Mouse (Mus musculus): ENCODE measurements around the gene Gpr34.
A peak's percentile ranks its signal among the peaks of the same experiment; 100 is the strongest.

Gene Gpr34

DNA sequence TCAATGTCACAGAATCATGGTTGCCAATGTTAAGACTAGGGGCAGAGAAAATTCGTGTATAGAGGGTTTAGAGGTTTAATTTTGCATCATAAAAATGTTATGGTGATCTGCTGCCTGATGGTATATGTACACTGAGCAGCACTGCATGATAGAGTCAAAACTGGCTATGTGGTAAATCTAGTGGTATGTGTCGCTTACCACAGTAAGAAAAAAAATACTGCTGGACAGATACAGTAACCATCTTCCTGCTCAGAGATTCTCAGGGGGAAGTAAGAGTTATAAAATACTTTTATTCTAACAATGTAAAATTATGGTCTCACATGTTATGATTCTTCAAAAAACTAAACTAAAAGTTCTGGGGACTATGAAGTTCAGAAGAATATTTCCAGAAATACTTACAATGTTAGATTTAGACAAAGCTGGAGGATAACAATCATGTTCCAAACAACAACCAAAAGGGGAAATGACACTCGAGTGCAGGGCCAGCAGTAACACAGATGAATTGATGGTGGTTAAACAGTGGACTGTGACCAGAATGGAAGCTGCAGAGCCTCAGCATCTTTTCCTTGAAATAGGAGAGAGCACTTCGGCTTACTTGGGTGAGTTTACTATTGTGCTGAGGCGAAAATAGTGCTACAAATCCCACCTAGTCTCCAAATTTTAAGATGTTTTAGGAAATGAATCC lies at the start of gene Gpr34:
TSS of gene Gpr34 (plus strand) at position 491 of the 685 bp plus-strand sequence.
- DNase-seq (ENCODE audit: extremely low spot score), result no peak

DNA sequence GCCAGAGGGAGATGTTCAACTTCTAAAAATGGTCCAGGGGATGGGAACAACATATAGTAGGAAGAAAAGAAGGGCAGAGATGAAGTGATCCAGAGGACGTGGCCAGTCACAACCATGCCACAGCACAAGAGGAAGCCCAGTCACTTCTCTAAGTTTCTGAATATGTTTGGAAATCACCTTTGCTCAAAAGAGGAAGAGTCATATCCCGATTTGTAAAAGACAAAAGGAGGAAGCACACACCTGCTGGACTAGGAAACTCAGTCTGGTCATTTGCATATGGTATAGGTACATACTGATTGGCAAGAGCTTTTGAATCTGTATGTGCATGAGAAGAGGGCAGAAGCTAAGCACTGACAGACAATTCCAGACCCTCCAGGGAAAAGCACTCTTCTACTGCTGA lies 32.5 kb upstream of the Gpr34 start:
- DNase-seq (ENCODE audit: extremely low spot score), result no peak

DNA sequence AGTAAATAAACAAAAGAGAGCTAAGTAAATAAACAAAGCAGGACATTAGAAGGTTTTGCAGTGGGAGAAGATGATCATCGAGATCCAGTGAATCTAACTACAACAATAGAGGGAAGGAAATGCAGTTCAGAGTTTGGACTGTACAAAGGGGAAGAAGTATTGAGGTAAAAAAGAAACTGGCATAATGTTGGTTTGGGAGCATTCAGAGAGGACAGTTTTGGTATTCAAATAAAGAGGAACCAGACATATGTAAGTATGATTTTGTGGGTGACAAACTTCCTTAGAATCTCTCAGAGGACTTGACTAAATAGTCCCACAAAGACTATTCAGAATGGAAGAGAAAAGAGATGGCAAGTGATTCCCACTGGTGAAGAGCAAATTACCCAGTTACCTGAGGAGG lies 31.9 kb upstream of the Gpr34 start:
- DNase-seq (ENCODE audit: extremely low spot score), result no peak

DNA sequence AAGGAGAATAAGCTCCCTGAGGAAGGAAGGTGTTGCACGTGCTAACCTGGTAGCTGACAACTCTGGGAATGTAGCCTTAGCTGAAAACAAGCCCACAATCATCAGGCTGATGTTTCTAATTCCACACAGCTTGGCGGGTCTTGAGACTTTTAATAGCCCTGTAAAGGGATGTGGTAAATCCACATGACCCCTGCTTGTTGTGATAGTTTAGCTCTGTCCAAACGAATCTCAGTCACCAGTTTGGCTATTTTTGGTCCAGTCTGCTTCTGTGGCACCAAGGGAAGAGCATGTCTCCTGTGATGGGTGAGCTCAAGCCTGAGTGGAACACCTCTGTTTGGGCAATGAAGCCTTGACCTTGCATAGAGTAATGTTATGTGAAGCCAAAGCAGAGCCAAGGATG lies 25.1 kb upstream of the Gpr34 start:
- no peak for DNase-seq (ENCODE audit: extremely low spot score)

DNA sequence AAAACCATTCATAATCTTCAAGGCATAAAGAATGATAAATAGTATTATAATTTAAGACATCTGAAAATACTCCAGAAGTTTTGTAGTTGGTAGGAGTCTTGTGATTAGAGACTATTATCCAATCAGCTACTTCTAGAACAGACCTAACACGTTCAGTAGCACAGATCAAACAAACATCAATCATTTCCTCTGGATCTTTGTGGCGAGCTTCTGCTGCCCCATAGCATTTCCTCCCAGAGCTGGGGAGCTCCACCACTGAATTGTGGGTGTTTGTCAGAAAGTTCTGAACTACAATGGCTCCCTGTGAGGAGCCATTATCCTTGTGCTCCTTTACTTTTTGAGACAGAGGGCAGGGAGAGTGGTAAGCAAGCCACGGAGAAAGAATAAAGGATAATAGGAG lies 24.1 kb upstream of the Gpr34 start:
- no peak for DNase-seq (ENCODE audit: extremely low spot score)

DNA sequence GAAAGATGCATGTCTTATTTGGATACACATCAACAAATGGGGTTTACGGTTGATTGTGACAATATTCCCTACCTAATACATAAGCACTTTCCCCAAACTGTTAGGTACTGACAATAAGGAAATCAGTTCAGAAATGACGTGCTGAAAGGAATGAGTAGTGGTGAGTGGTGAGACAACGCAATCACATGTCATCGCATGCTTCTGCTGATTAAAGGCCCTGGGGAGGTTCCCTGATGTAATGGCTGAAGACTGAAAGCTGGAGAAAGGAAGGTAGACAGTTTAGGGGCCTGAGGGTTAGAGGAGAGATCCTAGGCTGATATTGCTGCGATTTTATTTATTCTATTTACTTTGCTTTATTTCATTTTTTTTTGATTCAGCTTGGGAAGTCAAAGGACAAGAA lies 20.8 kb upstream of the Gpr34 start:
- no peak for DNase-seq (ENCODE audit: extremely low spot score)

DNA sequence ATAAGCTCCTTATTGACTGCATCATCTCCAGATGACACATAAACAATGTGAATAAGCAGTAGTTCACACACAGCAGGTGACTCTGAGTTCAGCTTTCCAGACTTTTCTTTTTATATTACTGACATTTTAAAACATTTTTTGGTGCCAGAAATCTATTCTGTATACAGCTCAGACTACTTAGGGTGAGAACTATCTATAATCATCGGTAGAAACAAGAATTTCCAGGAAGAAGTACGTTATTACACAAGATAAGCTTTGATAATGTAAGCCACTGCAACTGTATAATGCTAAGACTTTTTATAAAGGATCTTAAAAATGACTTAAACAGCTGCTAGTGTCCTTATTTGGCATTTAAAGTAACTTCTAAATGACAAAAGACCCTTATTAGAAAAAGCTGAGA lies 19.8 kb upstream of the Gpr34 start:
- DNase-seq (ENCODE audit: extremely low spot score), result no peak

DNA sequence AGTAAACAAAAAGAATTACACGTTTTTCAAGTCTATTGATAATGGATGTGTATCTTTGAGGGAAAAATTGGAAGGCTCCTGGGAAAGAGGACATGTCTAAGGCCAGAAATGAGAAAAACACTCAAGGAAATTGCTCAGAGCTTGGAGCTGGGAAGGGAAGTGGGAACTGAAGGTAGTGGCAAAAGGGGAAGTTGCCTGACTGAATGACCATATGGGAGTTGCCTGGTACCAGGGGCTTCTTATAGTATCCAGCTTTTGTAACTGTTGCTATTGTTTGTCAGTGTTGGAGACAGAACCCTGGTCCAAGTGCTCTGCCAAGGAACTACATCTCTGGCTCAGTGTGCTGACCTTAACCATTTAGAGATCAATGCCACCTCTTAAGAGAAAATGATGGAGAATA lies 15.2 kb upstream of the Gpr34 start:
- no peak for DNase-seq (ENCODE audit: extremely low spot score)

DNA sequence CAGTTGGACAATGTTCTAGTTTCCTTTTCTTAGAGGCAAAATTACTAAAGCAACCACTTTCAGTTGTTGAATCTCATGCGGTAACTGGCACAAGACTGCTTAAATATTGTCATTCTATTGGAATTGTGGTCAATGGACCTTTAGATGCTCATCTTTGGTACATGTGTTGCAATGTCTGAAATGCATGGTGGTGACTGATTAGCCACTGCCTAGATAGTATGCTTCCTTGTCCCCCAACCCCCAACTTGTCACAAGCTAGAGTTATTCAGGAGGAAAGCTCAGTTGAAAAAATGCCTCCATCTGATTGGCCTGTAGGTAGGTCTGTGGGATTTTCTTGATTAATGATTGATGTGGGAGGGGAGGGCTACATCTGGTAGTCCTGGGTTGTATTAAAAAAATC lies 14.6 kb upstream of the Gpr34 start:
- DNase-seq (ENCODE audit: extremely low spot score), result no peak

DNA sequence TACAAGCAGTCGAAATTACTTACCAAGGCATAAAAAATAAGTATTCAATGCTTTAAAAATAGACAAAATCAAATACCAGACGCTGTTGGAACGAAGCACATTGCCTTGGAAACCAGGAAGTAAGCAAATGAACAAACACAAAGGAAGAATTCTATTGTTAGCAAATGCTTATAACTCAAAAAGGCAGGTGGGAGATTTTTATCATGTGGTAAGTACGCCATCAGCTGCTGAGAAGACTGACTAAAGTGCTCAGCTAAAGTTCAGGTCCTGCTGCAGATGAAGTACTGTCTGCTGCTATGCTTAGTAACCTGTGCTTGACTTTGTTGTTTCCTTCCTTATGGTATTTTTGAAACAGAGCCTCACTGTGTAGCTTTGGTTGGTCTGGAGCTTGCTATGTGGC lies 13.4 kb upstream of the Gpr34 start:
- DNase-seq (ENCODE audit: extremely low spot score), result no peak

DNA sequence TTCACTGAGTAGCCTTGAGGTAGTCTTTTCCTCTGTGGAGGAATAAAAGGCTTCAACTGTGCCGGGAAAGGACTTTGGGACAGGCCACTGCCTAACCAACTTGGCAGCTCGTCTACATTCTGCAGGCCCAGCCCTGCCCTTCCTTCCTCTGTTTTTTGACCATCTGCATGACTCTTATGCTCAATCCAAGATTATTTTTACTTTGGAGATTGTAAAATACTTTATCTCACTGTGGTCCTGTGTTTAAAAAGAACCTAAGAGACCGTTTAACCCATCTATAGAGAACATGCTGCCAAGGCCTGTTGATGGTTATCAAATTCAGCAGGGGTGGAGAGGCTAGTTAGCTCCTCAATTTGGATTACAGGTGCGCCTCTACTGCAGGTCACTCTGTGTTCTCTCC lies 10.4 kb upstream of the Gpr34 start:
- DNase-seq (ENCODE audit: extremely low spot score), result no peak

DNA sequence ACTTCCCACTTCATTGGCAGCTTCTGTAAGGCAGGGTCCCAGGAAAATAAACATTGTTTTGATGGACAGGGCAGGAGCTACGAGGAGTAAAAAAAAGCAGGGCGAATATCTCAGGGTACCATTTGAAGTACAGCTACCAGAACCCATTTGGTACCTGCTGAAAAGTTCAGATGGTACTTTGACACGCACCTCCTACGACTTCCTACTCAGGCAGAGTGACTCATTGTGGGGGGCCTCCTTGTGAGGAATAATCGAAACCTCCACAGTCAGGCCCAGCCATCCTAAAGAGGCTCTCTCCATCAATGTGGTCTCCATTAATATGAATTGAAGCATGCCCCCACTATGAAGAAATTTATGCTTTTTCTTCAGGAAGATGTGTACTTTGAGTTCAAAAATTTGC lies 9.2 kb upstream of the Gpr34 start:
- no peak for DNase-seq (ENCODE audit: extremely low spot score)

DNA sequence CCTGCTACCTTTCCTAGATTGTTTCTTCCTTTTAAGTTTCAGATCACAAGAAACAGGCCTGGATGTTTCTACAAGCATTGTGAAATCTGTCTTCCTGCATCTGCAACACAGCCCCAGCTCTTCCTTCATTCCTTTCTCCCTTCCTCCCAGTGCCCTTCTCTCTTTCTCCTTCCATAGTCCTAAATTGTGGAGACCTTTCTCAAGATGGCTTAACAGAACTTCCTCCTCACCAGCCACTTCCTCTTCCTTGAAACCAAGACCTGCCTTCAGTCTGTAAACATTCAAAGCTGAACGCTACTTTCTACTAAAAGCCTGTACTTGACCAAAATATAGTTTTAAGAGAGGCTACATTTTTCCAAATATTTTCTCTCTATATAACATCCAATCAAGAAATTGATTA lies 4.5 kb downstream of the Gpr34 start:
- no peak for DNase-seq (ENCODE audit: extremely low spot score)

DNA sequence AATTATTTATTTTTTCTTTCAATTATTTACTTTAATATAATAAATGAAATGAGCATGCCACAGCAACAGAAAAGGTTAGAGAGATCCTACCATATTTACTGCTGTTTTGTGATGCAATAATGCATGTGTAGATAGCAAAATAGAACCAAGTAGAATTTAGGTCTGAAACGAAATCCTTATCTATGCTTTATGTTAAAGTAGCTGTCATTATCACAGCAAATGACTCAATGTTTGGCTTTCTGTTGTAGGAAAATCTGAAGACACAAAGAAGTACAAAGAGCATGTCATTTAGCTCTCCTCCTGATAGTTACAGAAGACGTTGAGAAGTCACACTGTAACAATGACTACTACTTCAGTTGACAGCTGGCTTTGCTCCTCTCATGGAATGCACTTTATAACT lies 7.0 kb downstream of the Gpr34 start:
- DNase-seq (ENCODE audit: extremely low spot score), result no peak

DNA sequence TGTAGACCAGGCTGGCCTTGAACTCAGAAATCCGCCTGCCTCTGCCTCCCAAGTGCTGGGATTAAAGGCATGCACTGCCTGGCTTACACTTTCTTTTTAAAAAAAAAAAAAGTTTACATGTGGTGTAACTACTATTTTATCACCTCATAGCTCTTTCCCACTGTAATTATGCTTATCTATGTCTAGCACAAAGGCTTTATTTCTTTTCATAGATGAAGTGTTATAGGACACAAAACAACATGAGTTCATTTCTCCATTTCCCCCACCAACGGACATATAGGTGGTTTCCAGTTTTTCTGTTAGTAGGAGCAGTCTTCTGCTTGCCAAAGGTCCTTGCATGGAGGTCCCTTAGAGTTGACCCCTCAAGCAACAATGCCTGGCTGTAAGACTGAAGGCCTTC lies 20.0 kb downstream of the Gpr34 start:
- no peak for DNase-seq (ENCODE audit: extremely low spot score)

DNA sequence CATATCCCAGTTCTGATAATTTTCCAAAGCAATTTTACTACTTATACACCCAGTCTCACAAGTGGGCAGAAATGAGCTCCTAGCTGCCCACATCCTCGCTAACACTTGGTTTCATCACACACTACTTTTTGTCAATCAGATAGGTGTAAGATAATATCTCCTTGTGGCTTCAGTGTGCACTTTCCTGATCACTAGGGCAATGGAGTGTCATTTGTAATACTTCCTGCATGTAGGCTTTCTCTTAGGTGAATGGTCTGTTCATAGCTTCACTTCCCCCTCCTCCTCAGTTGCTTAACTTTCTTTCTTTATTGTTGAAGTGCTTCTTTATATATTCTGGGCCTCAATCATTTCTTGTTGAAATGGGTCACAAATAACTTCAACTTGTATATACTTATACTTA lies 20.4 kb downstream of the Gpr34 start:
- DNase-seq (ENCODE audit: extremely low spot score), result no peak

DNA sequence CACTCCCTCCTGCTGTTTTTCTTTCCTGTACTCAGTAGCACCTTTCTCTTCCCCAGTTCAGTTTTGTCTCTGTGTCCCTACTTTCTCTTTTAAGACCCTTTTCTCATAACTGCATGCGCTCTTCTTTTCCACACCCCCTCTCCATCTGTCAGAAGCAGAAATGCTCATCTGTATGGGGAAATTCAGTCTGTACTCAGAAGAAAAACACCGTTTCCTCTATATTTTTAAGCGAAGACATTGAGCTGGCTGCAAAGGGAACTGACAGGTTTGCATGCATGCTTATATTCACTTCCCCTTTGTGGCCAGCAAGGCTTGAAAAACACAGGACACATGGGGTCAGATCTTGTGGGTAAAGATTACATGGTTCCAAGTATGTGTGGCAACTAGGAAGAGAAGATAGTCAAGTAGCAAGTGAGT lies 23.1 kb downstream of the Gpr34 start:
- no peak for DNase-seq (ENCODE audit: extremely low spot score)

DNA sequence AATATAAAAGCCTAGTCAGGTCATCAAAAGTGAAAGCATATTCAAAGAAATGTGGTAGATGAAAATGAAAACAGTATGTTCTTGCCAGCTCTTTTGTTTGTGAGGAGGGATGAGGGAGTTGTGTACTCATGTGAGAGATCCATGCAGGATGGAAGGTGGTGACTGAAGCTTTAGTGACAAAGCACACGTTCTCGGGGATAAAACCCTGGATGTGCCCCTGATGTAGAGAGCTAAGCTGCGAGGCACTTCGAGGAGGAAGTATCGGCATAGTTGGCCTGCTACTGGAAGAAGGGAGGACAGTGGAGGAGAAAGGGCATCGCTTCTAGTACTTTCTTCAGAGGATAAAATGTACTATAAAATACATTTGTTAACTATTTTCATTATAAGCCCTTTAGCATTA lies 24.0 kb downstream of the Gpr34 start:
- DNase-seq (ENCODE audit: extremely low spot score), result no peak

DNA sequence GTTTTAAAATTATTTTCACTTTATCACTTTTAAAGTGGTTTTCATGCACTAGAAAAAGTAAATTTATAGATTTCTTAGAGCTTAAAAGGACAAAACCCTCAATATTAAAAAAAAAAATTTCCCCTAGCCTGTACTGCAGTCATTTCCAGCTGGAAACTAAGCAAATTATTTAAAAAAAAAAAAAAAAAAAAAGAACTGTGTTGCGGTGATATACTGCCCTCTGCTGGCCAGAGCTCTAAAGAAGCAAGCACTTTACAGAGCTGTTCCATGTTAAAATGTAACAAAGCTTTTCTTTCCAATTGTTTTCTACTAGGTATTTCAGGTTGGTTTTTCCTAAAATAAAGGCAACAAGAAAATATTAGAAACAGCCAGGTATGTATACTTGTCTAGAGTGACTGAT lies 24.8 kb downstream of the Gpr34 start:
- DNase-seq (ENCODE audit: extremely low spot score), result peak; percentile 6

DNA sequence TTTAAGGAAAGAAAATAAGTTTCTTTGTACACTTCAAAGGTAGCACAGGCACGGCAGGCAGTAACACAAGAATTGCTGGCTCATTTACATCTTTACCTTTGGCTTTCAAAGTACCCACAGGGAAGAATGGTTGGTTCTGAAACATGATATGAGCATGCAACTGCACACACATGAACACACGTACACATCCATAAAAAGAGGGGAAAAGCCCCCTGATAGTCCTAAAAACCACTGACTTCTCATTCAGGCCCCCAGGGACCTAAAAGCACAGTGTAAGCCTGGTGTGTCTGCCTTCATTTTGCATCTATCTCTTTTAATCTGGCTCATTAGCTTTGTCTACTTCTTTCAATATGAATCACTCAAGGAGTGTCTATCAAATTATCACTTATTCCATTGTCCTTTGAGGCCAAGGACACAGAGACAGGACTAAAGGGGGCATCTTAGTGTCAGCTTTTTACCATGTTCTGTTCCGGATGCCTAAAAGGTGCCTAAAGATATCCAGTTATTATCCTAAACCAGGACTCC lies 26.8 kb downstream of the Gpr34 start:
- DNase-seq (ENCODE audit: extremely low spot score), result no peak

DNA sequence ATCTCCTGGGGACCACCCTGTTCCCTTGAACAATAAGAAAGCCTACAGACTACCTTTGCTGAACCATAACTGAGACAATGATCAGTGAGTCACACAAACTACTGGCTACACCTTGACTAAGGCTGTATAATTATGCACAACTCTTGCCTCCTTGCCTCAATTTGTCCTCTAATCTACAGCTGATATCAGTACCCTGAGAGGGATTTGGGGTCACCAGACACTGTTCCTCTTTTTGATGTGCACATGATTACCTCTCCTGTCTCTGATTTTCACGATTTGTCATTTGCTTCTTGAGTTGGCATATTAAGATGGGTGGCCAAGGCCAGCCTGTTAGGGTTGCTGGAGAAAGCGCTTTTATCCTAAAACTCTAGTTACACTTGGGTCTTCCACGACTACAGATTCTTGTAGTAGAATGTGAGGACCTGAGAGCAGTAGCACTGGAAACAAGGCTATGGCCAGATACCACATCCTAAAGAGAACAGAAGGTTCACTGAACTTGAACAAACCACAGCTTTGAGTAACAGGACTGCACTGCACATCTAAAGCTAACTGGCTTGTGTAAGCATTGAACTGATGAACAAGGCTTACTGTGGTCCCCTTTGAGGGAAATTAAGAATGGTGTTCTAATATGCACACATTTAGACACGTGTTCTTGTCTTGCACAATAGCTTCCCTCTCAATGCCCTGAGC lies 27.5 kb downstream of the Gpr34 start:
- no peak for DNase-seq (ENCODE audit: extremely low spot score)

DNA sequence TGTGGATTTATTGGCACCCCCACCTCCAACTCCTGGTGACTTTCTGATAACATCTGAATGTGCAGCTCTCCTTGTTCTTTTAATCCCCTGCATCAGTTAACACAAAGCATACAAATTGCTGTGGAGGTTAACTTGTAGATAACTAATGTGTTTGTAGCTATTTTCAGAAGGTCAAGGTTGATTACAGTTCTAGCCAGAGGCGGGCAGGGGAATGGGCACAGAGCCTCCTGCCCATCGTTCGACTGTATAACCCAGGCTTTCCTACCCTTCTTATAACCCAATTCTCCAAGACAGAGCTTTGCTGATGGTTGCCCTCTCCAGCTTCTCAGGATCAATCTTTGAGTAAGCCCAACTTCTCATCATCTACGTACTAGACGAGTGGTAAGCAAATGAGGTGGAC lies 29.2 kb downstream of the Gpr34 start, which contains the start of gene Gpr82:
TSS of gene Gpr82 (plus strand) at position 301 of the 400 bp plus-strand sequence.
- DNase-seq (ENCODE audit: extremely low spot score), result no peak

DNA sequence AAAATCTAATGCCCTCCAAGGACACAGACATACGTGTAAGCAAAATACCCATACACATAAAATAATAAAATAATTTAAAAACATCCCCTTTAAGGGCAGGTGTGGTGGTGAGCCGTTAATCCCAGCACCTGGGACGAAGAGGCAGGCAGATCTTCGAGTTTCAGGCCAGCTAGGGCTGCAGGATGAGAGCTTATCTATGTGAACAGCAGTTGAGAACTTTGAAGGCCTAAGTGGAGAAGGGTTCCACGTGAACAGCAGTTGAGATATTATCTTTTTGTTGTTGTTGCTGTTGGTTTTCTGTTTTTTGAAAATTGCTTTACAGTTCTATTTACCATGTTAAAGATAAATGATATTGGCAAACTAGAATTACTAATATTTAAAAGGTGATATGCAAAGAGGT lies 37.0 kb downstream of the Gpr34 start:
- DNase-seq (ENCODE audit: extremely low spot score), result no peak

DNA sequence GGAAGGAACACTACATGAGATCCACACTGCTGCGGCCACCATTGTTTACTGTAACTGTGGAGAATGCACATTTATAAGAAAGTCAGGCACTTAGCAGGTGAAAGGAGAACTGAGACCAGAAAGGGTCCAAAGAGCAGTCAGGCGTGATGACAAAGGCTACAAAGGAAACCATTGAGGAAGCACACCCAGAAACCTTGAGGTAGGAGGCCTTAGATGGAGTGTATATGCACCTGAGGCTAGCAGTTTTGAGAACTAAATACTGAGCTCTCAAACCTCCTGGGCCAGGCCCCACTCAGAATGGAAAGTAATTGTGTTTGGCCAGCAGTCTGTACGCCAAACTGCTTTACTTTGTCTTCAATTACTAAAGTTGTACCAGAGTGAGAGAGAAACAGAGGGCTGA lies 38.5 kb downstream of the Gpr34 start:
- no peak for DNase-seq (ENCODE audit: extremely low spot score)

Data from embryo, embryonic 9.5 days (tissue).